Mouse (Mus musculus) CH12.LX (cell line): Measurements from ENCODE around the gene Dph7. TPM values are rescaled to one million over a fixed set of nuclear protein-coding genes. Genes with fewer than 3 reads are reported as not detected.

ENCODE experiments used
- DNase-seq: peaks from one replicate; pipeline ENCODE4 v3.0.0-alpha.2; 2013; ENCODE audit errors: extremely low read depth
- H3K27ac ChIP-seq: 2 replicates; pipeline ENCODE4 v1.5.1; 2012; ENCODE audit warnings: low read depth, mild to moderate bottlenecking, control low read depth, moderate library complexity; ENCODE audit not compliant: insufficient read depth
- H3K27me3 ChIP-seq: replicated peaks from 2 replicates; pipeline ENCODE3; 2012; ENCODE audit warnings: inconsistent platforms
- H3K36me3 ChIP-seq, 2 experiments: replicated peaks in 1 of 2; 2 replicates each; pipeline versions ENCODE3 to v1.6.1; 2012; ENCODE audit warnings: inconsistent platforms in 1 of 2, low read length in 1 of 2, mild to moderate bottlenecking in 1 of 2, mixed read lengths in 1 of 2, moderate library complexity in 1 of 2; ENCODE audit not compliant: control insufficient read depth in 1 of 2, insufficient read depth in 1 of 2
- H3K4me1 ChIP-seq, 2 experiments: 2 replicates each; pipeline ENCODE4 v1.6.1; 2012; ENCODE audit warnings: inconsistent platforms in 1 of 2, moderate library complexity in 1 of 2; ENCODE audit not compliant: insufficient read depth in 2 of 2, control insufficient read depth in 1 of 2
- H3K4me2 ChIP-seq: 2 replicates; pipeline ENCODE4 v1.6.1; 2012; ENCODE audit warnings: low read depth, mild to moderate bottlenecking, control low read depth; ENCODE audit not compliant: poor library complexity, insufficient read depth, severe bottlenecking
- H3K4me3 ChIP-seq, 3 experiments: fragments of 150-350 bp in 1 of 3; sonication (generic) in 1 of 3; replicated peaks in 1 of 3; 2 replicates each; pipeline versions ENCODE3 to v1.5.1; 2011 to 2012; ENCODE audit warnings: low read depth in 2 of 3, low read length in 2 of 3, mild to moderate bottlenecking in 2 of 3, moderate library complexity in 2 of 3, control low read depth in 1 of 3, improper control_type of control experiment in 1 of 3, inconsistent platforms in 1 of 3, mixed read lengths in 1 of 3; ENCODE audit not compliant: poor library complexity in 1 of 3
- H3K79me2 ChIP-seq: replicated peaks from 2 replicates; pipeline ENCODE4 v1.6.1; 2012; ENCODE audit warnings: mild to moderate bottlenecking, moderate library complexity; ENCODE audit not compliant: control insufficient read depth, poor library complexity, insufficient read depth, severe bottlenecking; ENCODE audit errors: extremely low read depth
- H3K9ac ChIP-seq: 2 replicates; pipeline ENCODE4 v1.6.1; 2012; ENCODE audit warnings: low read depth, mild to moderate bottlenecking, control low read depth, moderate library complexity; ENCODE audit not compliant: insufficient read depth
- H3K9me3 ChIP-seq: replicated peaks from 2 replicates; pipeline ENCODE3; 2012; ENCODE audit warnings: low read length, inconsistent platforms, mixed read lengths
- CHD1 ChIP-seq: IDR thresholded peaks from 2 replicates; pipeline ENCODE4 v1.6.1; 2012; ENCODE audit warnings: low read depth, low read length, improper control_type of control experiment, inconsistent platforms
- ELF1 ChIP-seq: IDR thresholded peaks from 2 replicates; pipeline ENCODE4 v1.6.1; 2014; ENCODE audit warnings: low read depth, mild to moderate bottlenecking, inconsistent platforms, low read length, improper control_type of control experiment
- JUND ChIP-seq: conservative IDR thresholded peaks from 2 replicates; pipeline ENCODE4 v1.6.1; 2011; ENCODE audit warnings: low read depth, low read length, improper control_type of control experiment
- KAT2A ChIP-seq: IDR thresholded peaks from 2 replicates; pipeline ENCODE4 v1.6.1; 2012; ENCODE audit warnings: low read length, improper control_type of control experiment, inconsistent platforms; ENCODE audit not compliant: insufficient replicate concordance
- MAX ChIP-seq: IDR thresholded peaks from 2 replicates; pipeline ENCODE4 v1.6.1; 2011; ENCODE audit warnings: low read length, improper control_type of control experiment
- MAZ ChIP-seq: IDR thresholded peaks from 2 replicates; pipeline ENCODE4 v1.6.1; 2012; ENCODE audit warnings: low read depth, mild to moderate bottlenecking, inconsistent platforms, low read length, improper control_type of control experiment, moderate library complexity
- MEF2A ChIP-seq: IDR thresholded peaks from 2 replicates; pipeline ENCODE4 v1.6.1; 2014; ENCODE audit warnings: low read depth, mild to moderate bottlenecking, inconsistent platforms, low read length, improper control_type of control experiment, borderline replicate concordance
- MXI1 ChIP-seq: IDR thresholded peaks from 2 replicates; pipeline ENCODE4 v1.6.1; 2011; ENCODE audit warnings: mild to moderate bottlenecking, low read depth, low read length, improper control_type of control experiment
- MYC ChIP-seq: IDR thresholded peaks from 2 replicates; pipeline ENCODE4 v1.6.1; 2011; ENCODE audit warnings: low read depth, mild to moderate bottlenecking, improper control_type of control experiment, low read length
- POLR2A ChIP-seq: IDR thresholded peaks from 2 replicates; pipeline ENCODE4 v1.6.1; 2011; ENCODE audit warnings: low read depth, mild to moderate bottlenecking, improper control_type of control experiment, low read length
- POLR2AphosphoS2 ChIP-seq: IDR thresholded peaks from 2 replicates; pipeline ENCODE4 v1.6.1; 2011; ENCODE audit warnings: low read depth, low read length, improper control_type of control experiment
- RCOR1 ChIP-seq: conservative IDR thresholded peaks from 2 replicates; pipeline ENCODE4 v1.6.1; 2012; ENCODE audit warnings: low read depth, mild to moderate bottlenecking, inconsistent platforms, low read length, improper control_type of control experiment
- SMC3 ChIP-seq: IDR thresholded peaks from 2 replicates; pipeline ENCODE4 v1.6.1; 2011; ENCODE audit warnings: low read depth, low read length, improper control_type of control experiment
- TBP ChIP-seq: conservative IDR thresholded peaks from 2 replicates; pipeline ENCODE4 v1.6.1; 2011; ENCODE audit warnings: low read depth, low read length, improper control_type of control experiment
- TCF12 ChIP-seq: IDR thresholded peaks from 2 replicates; pipeline ENCODE4 v1.6.1; 2014; ENCODE audit warnings: low read depth, mild to moderate bottlenecking, inconsistent platforms, low read length, improper control_type of control experiment
- UBTF ChIP-seq: IDR thresholded peaks from 2 replicates; pipeline ENCODE4 v1.6.1; 2012; ENCODE audit warnings: low read depth, mild to moderate bottlenecking, inconsistent platforms, low read length, improper control_type of control experiment, moderate library complexity
- USF2 ChIP-seq: conservative IDR thresholded peaks from 2 replicates; pipeline ENCODE4 v1.6.1; 2011; ENCODE audit warnings: low read depth, low read length, improper control_type of control experiment
- ZC3H11A ChIP-seq: IDR thresholded peaks from 2 replicates; pipeline ENCODE4 v1.6.1; 2012; ENCODE audit warnings: low read depth, mild to moderate bottlenecking, inconsistent platforms, low read length, improper control_type of control experiment
- ZKSCAN1 ChIP-seq: IDR thresholded peaks from 2 replicates; pipeline ENCODE4 v1.6.1; 2012; ENCODE audit warnings: low read depth, inconsistent platforms, low read length, improper control_type of control experiment, borderline replicate concordance
- ZMIZ1 ChIP-seq: IDR thresholded peaks from 2 replicates; pipeline ENCODE4 v1.6.1; 2012; ENCODE audit warnings: low read depth, mild to moderate bottlenecking, inconsistent platforms, low read length, improper control_type of control experiment
- ZNF384 ChIP-seq: IDR thresholded peaks from 2 replicates; pipeline ENCODE4 v1.6.1; 2012; ENCODE audit warnings: low read depth, low read length, improper control_type of control experiment, inconsistent platforms
- dilution Hi-C: fragments of 300-500 bp; cut with MboI; formaldehyde crosslinking; loops from 2 replicates; pipeline ENCODE4 v1.14.3; 2020; ENCODE audit warnings: low sequenced_read_pairs; ENCODE audit not compliant: extremely low pct_unique_long_range_greater_than_20kb, extremely low pct_ligation_motif_present
- in situ Hi-C: fragments of 300-500 bp; cut with MboI; formaldehyde crosslinking; loops from 3 replicates; pipeline ENCODE4 v1.14.3; 2019; ENCODE audit warnings: low sequenced_read_pairs, low pct_ligation_motif_present, low pct_unique_long_range_greater_than_20kb, mixed read lengths
- polyA plus RNA-seq: library from polyadenylated mRNA; unstranded; fragments of >175 nt; gene quantifications from 2 replicates; pipeline ENCODE4 v1.2.1, GENCODE M21; 2012; ENCODE audit warnings: low read depth; ENCODE audit not compliant: insufficient read length
- total RNA-seq, 2 experiments: library from RNA; depleted of rRNA; stranded (reverse); fragments of 300-350 nt in 1 of 2; fragments of >200 nt in 1 of 2; gene quantifications; 2 replicates each; pipeline ENCODE4 v1.2.3; 2012 to 2014

Dph7 gene
- total and polyA plus RNA-seq, 3 experiments: 23.4 to 24.7 (median 24.6) TPM

- no peak for DNase-seq
- H3K9me3 ChIP-seq: no peaks in the 10 kb centered on the region
- H3K27me3 ChIP-seq: no peaks in the 10 kb centered on the region
- H3K79me2 ChIP-seq: no peaks in the 10 kb centered on the region
- dilution Hi-C loops: no loop called here
- no peaks in the 10 kb centered on the region for H3K4me1 ChIP-seq
- TF ChIP-seq ZNF384 (no peak), TCF12 (no peak), MXI1 (no peak), SMC3 (no peak), POLR2AphosphoS2 (no peak), JUND (no peak), MYC (no peak), TBP (no peak), ZC3H11A (no peak), KAT2A (no peak), MAX (no peak), ZKSCAN1 (no peak), CHD1 (no peak), MEF2A (no peak), RCOR1 (no peak), UBTF (no peak)
- TF ChIP-seq, all 38 proteins: peak for 0
- in situ Hi-C loops: no loop called here
- Histone ChIP-seq H3K36me3 (peaks cover 19 to 64% of the 10 kb centered on the region in 2 experiments), H3K4me3 (no peak overlapping the region), H3K4me2 (no peak overlapping the region), H3K9ac (no peak overlapping the region), H3K27ac (no peak overlapping the region)
Observed at GRCm38 (mm10) chr2:25003946-25004786, 42.0 kb downstream of the Dph7 start.

- Histone ChIP-seq H3K9me3 (no peaks in the 10 kb centered on the region), H3K27me3 (no peaks in the 10 kb centered on the region), H3K27ac (no peak overlapping the region), H3K36me3 (peaks cover 21 to 60% of the 10 kb centered on the region in 2 experiments), H3K4me1 (no peaks in the 10 kb centered on the region), H3K9ac (no peak overlapping the region), H3K79me2 (no peaks in the 10 kb centered on the region), H3K4me3 (no peak overlapping the region), H3K4me2 (no peak overlapping the region)
- in situ Hi-C loops (no loop called here), dilution Hi-C loops (no loop called here)
- DNase-seq: no peak
- TF ChIP-seq MXI1 (no peak), POLR2A (no peak), CHD1 (no peak), USF2 (no peak), ZC3H11A (no peak), UBTF (no peak), MAZ (no peak), MEF2A (no peak), MYC (no peak), JUND (no peak), ELF1 (no peak), ZMIZ1 (no peak), MAX (no peak), KAT2A (no peak), POLR2AphosphoS2 (no peak), TCF12 (no peak), ZNF384 (no peak)
Observed at GRCm38 (mm10) chr2:25006767-25007166, 44.6 kb downstream of the Dph7 start.
